Mouse (Mus musculus): ENCODE measurements around the gene Dpep3. TPM values are rescaled to one million over a fixed set of nuclear protein-coding genes. Genes with fewer than 3 reads are reported as not detected.
A peak's percentile ranks its signal among the peaks of the same experiment; 100 is the strongest.

Gene Dpep3
- polyA plus RNA-seq, 1 experiment from 2014 or later: not detected

DNA sequence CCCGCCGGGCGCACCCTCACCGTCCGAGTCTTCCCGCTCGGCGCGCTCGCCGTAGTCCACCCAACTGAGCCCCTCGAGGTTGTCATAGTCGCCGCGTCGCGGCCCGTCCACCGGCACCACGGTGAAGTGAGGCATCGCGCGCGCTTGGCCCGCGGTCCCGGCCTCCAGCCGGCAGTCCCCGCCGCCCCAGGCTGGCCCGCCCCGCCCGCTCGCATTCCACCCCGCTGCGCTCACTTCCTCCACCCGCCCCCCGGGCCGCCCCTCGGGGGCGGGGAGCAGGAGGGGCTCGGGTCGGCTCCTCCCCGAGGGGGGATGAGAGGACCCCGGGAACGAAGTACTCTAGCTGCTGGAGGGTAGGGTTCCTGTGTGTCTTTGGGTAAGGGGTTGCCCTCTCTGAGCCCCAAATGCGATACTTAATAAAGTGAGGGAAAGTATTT lies 13.3 kb downstream of the Dpep3 start, which contains the start of gene Slc12a4:
Slc12a4 (minus strand) TSS at position 193 of the 437 bp plus-strand sequence.
- 0% methylated on average over 39 of the region's 47 CpGs for WGBS
- H3K4me1 ChIP-seq (ENCODE audit: control insufficient read depth, insufficient read depth, low read length): 0 out of 2 replicates have a peak, but pooled peaks cover 2% of the 10 kb centered on the region
- no peaks in the 10 kb centered on the region for H3K9me3 ChIP-seq (ENCODE audit: control insufficient read depth, low read length)
- peak; percentile 75 for ATAC-seq (ENCODE audit: low read depth)
- peak within 1 kb of the TSS; percentile 41 for H3K4me3 ChIP-seq (ENCODE audit: low read depth, low read length)
- peak within 1 kb of the TSS; percentile 44 for H3K9ac ChIP-seq (replicated peaks; ENCODE audit: low read depth, low read length)
- H3K36me3 ChIP-seq (ENCODE audit: control insufficient read depth, insufficient read depth, low read length): no peaks in the 10 kb centered on the region
- peak within 1 kb of the TSS; percentile 48 for H3K4me2 ChIP-seq (ENCODE audit: low read depth, low read length)
- H3K27ac ChIP-seq (ENCODE audit: low read depth, low read length): no peak within 1 kb of the TSS
- peaks cover 12% of the 10 kb centered on the region for H3K27me3 ChIP-seq (ENCODE audit: control insufficient read depth, insufficient read depth, low read length)

DNA sequence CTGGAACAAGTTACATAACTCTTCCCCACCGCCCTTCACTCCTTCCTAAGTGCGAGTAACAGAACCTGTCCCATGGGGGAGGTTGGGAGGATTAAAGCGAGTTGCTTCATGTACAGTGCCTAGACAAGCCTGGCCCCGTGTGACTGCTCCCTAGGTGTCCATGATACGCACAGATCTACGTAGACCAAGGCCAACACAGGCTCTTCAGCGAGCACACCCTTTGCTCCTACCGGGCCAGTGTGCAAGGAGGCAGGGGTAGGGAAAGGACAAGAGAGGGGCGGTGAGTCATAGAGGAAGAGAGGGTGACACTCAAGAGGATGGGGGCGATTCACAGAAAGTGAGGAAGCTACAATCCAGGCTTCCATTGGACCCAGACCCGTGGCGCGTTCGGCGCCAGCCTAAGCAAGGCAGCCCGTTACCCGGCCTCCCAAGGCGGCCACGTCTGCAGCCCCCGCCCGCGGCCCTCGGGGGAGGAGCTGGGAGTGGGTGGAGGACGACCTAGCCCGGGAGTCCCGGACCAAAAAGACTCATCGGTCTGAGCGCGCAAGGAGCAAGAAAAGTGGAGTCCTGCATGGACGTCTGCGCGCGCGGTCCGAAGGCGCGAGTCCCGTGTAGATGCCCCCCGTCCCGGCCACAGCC lies 13.8 kb downstream of the Dpep3 start:
- H3K4me1 ChIP-seq (ENCODE audit: control insufficient read depth, insufficient read depth, low read length): 0 out of 2 replicates have a peak, but pooled peaks cover 2% of the 10 kb centered on the region
- H3K27me3 ChIP-seq (ENCODE audit: control insufficient read depth, insufficient read depth, low read length): peaks cover 12% of the 10 kb centered on the region
- H3K9me3 ChIP-seq (ENCODE audit: control insufficient read depth, low read length): no peaks in the 10 kb centered on the region
- no peak overlapping the region for H3K27ac ChIP-seq (ENCODE audit: low read depth, low read length)
- WGBS: 3% methylated on average over 40 of the region's 40 CpGs
- no peaks in the 10 kb centered on the region for H3K36me3 ChIP-seq (ENCODE audit: control insufficient read depth, insufficient read depth, low read length)
- H3K4me2 ChIP-seq (ENCODE audit: low read depth, low read length): peak overlapping the region; percentile 48
- H3K9ac ChIP-seq (replicated peaks; ENCODE audit: low read depth, low read length): peak overlapping the region; percentile 44
- peak overlapping the region; percentile 41 for H3K4me3 ChIP-seq (ENCODE audit: low read depth, low read length)
- peak; percentile 72 for ATAC-seq (ENCODE audit: low read depth)

DNA sequence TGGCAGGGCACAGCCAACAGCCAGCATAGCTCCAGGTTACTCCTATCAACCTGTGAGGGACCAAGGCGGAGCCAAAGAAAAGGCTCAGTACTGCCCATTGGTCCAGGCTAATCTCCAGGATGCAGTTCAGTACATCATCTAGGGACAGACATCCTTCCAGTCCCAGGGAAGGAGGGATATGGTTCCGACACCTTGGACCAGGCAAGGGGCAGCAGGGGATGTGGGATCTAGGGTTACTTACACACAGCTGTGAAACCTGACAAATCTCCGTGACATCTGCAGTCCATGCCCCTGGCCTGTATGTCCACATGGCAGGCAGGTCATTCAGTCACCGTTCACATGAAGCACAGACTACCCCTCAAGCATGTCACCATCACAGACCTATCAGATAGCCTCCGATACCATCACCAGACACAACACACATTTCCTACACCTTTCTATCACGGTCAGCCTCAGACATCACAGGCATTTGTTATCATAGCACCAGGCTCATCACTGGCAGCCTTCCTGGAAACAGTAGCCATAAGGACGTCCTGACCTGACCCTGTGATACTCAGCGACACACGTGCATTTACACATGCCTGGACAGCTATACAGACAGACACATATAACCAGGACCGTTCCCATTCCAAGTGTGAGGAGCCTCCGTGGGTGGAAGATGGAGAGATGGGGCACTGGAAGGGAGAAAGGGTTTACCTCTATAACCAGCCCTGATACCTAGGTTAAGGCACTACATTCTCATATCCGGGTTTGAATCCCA lies 14.5 kb downstream of the Dpep3 start:
- Histone ChIP-seq H3K36me3 (ENCODE audit: control insufficient read depth, insufficient read depth, low read length) (no peaks in the 10 kb centered on the region), H3K4me1 (ENCODE audit: control insufficient read depth, insufficient read depth, low read length) (0 out of 2 replicates have a peak, but pooled peaks cover 2% of the 10 kb centered on the region), H3K9ac (replicated peaks; ENCODE audit: low read depth, low read length) (no peak overlapping the region), H3K9me3 (ENCODE audit: control insufficient read depth, low read length) (no peaks in the 10 kb centered on the region), H3K27ac (ENCODE audit: low read depth, low read length) (no peak overlapping the region), H3K27me3 (ENCODE audit: control insufficient read depth, insufficient read depth, low read length) (peaks cover 12% of the 10 kb centered on the region), H3K4me2 (ENCODE audit: low read depth, low read length) (peak overlapping the region; percentile 48), H3K4me3 (ENCODE audit: low read depth, low read length) (peak overlapping the region; percentile 41)
- 76% methylated on average over 12 of the region's 12 CpGs for WGBS
- no peak for ATAC-seq (ENCODE audit: low read depth)

DNA sequence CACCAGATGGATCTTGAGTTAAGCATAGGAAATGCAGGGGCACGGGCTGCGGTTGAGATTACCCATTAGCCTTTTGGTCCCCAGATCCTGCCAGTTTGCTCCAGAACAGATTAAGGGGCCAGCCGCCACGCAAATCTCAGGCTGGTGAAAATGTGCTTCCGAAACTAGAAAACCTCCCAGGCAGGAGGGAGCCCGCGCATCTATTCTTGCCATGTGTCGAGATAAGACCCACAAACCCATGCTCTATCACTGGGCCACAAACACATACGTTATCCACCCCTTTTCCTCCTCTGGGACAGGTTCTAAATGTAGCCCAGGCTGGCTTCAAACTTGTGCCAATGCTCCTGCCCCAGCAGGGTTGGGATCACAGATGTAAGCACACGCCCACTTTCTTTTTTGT lies 17.7 kb downstream of the Dpep3 start:
- Histone ChIP-seq H3K9me3 (ENCODE audit: control insufficient read depth, low read length) (no peaks in the 10 kb centered on the region), H3K4me1 (ENCODE audit: control insufficient read depth, insufficient read depth, low read length) (0 out of 2 replicates have a peak, but pooled peaks cover 2% of the 10 kb centered on the region), H3K4me3 (ENCODE audit: low read depth, low read length) (no peak overlapping the region), H3K4me2 (ENCODE audit: low read depth, low read length) (no peak overlapping the region), H3K36me3 (ENCODE audit: control insufficient read depth, insufficient read depth, low read length) (no peaks in the 10 kb centered on the region), H3K9ac (replicated peaks; ENCODE audit: low read depth, low read length) (no peak overlapping the region), H3K27me3 (ENCODE audit: control insufficient read depth, insufficient read depth, low read length) (peaks cover 7% of the 10 kb centered on the region), H3K27ac (ENCODE audit: low read depth, low read length) (no peak overlapping the region)
- no peak for ATAC-seq (ENCODE audit: low read depth)
- WGBS: 92% methylated on average over 10 of the region's 10 CpGs

DNA sequence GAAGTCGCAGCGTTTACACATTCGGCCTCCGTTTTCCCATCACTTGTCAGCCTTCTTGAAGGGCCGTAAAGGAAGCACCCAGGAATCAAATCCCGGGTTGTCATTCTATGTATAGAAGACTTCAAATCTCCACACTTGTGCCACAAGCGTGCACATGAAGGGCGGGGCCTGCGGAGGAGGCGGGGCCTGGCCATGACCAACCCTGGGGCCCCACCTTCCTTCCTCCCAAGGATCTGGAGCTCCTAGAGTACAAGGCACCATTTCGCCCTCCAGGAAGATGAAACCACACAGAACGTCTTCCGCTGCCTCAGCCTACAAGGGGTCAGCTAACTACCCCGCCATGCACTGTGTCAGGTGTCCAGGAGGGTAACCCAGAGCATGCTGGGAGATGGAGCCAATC lies 18.1 kb downstream of the Dpep3 start:
- H3K27me3 ChIP-seq (ENCODE audit: control insufficient read depth, insufficient read depth, low read length): peaks cover 7% of the 10 kb centered on the region
- WGBS: 83% methylated on average over 14 of the region's 14 CpGs
- H3K27ac ChIP-seq (ENCODE audit: low read depth, low read length): no peak overlapping the region
- no peaks in the 10 kb centered on the region for H3K36me3 ChIP-seq (ENCODE audit: control insufficient read depth, insufficient read depth, low read length)
- no peak overlapping the region for H3K9ac ChIP-seq (replicated peaks; ENCODE audit: low read depth, low read length)
- no peak overlapping the region for H3K4me3 ChIP-seq (ENCODE audit: low read depth, low read length)
- no peaks in the 10 kb centered on the region for H3K9me3 ChIP-seq (ENCODE audit: control insufficient read depth, low read length)
- no peak overlapping the region for H3K4me2 ChIP-seq (ENCODE audit: low read depth, low read length)
- no peak for ATAC-seq (ENCODE audit: low read depth)
- 0 out of 2 replicates have a peak, but pooled peaks cover 2% of the 10 kb centered on the region for H3K4me1 ChIP-seq (ENCODE audit: control insufficient read depth, insufficient read depth, low read length)

DNA sequence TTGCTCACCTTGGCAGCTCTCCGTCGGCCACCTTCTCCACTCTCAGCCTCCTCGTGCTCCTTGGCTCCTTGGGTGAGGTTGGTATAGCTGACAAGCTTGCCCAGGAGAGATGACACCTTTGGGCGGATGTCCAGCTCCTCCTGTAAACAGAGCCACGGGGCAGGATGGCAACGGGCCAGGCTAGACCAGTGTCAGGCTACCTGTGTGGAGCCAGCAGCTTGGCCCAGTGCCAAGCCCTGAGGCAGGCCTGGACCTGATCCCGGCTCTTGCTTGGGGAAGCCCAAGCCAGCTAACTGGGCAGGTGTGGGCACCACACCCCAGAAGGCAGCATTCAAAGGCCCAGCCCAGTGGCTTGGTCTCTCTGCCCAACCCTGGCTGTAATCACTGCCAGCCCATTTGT lies 19.9 kb downstream of the Dpep3 start:
- no peak overlapping the region for H3K4me2 ChIP-seq (ENCODE audit: low read depth, low read length)
- H3K36me3 ChIP-seq (ENCODE audit: control insufficient read depth, insufficient read depth, low read length): no peaks in the 10 kb centered on the region
- no peak overlapping the region for H3K4me3 ChIP-seq (ENCODE audit: low read depth, low read length)
- no peak overlapping the region for H3K27ac ChIP-seq (ENCODE audit: low read depth, low read length)
- H3K27me3 ChIP-seq (ENCODE audit: control insufficient read depth, insufficient read depth, low read length): no peaks in the 10 kb centered on the region
- no peak overlapping the region for H3K9ac ChIP-seq (replicated peaks; ENCODE audit: low read depth, low read length)
- H3K9me3 ChIP-seq (ENCODE audit: control insufficient read depth, low read length): no peaks in the 10 kb centered on the region
- no peak for ATAC-seq (ENCODE audit: low read depth)
- WGBS: 86% methylated on average over 7 of the region's 7 CpGs
- no peaks in the 10 kb centered on the region for H3K4me1 ChIP-seq (ENCODE audit: control insufficient read depth, insufficient read depth, low read length)

DNA sequence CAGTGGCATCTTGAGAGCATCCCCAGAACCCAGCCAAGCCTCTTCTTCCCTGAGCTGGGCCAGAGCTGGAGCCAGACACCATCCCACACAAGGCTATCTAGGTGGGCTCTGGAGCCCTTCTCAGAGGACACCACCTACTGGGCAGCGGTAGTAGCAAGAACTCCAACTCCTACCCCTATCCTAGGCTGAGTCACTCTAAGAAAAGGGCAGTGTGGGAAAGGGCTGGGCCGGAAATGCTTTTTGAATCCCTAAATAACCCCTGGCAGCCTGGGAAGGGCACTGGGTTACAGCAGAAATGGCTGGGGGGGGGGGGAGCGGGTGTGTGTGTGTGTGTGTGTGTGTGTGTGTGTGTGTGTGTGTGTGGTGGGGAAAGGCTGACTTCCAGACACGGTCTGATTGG lies 21.4 kb downstream of the Dpep3 start:
- Histone ChIP-seq H3K9ac (replicated peaks; ENCODE audit: low read depth, low read length) (no peak overlapping the region), H3K4me2 (ENCODE audit: low read depth, low read length) (no peak overlapping the region), H3K9me3 (ENCODE audit: control insufficient read depth, low read length) (no peaks in the 10 kb centered on the region), H3K27me3 (ENCODE audit: control insufficient read depth, insufficient read depth, low read length) (no peaks in the 10 kb centered on the region), H3K4me3 (ENCODE audit: low read depth, low read length) (no peak overlapping the region), H3K27ac (ENCODE audit: low read depth, low read length) (no peak overlapping the region), H3K36me3 (ENCODE audit: control insufficient read depth, insufficient read depth, low read length) (no peaks in the 10 kb centered on the region), H3K4me1 (ENCODE audit: control insufficient read depth, insufficient read depth, low read length) (no peaks in the 10 kb centered on the region)
- WGBS: 64% methylated on average over 3 of the region's 4 CpGs
- ATAC-seq (ENCODE audit: low read depth): no peak

DNA sequence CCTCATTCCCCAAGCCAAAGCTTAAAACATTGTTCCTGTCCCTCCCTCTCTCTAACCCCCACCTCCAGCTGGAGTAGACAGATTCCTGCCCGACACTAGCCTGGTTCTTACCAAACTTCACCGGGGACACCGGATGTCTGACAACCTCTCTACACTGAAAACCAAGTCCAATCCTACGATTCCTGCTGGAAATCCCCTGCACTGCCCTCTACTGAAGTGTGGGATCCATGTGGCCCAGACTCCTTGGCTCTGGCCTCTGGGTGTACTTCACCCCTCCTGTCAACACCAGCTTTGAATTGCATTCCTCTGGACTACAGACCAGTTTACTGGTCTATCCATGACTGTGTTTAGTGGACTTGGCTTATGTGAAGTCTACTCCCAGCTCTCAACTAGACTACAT lies 22.7 kb downstream of the Dpep3 start:
- H3K9me3 ChIP-seq (ENCODE audit: control insufficient read depth, low read length): no peaks in the 10 kb centered on the region
- no peak overlapping the region for H3K9ac ChIP-seq (replicated peaks; ENCODE audit: low read depth, low read length)
- no peaks in the 10 kb centered on the region for H3K4me1 ChIP-seq (ENCODE audit: control insufficient read depth, insufficient read depth, low read length)
- no peaks in the 10 kb centered on the region for H3K36me3 ChIP-seq (ENCODE audit: control insufficient read depth, insufficient read depth, low read length)
- H3K27me3 ChIP-seq (ENCODE audit: control insufficient read depth, insufficient read depth, low read length): no peaks in the 10 kb centered on the region
- no peak overlapping the region for H3K4me3 ChIP-seq (ENCODE audit: low read depth, low read length)
- 91% methylated on average over 4 of the region's 4 CpGs for WGBS
- no peak overlapping the region for H3K27ac ChIP-seq (ENCODE audit: low read depth, low read length)
- no peak overlapping the region for H3K4me2 ChIP-seq (ENCODE audit: low read depth, low read length)
- no peak for ATAC-seq (ENCODE audit: low read depth)

DNA sequence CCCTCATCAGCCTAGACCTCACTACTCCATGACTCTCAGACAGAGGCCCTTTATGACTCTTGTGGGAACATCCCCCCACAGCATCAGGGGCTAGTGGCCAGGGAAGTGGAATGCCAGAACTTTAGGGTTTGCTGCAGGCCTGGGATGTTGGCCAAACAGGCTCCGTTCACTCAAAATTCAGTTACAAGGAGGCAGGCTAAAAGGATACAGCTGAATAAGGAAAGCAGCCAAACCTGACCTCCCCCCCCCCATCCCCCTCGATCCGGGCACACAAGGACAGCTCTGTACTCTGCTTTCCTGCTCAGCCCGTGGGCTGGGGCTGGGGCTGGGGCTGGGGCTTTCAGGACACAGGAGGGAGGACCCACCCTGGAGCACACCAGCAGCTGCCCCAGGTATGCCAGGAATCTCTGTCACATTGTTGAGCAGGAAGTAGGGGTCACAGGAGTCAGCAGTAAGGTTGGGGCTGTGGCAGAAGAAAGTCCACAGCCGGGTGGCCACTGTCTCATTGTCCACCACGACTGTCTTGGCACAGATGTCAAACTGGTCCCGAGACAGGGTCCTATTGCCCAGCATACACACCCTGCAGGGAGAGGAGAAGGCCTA lies 28.1 kb downstream of the Dpep3 start:
- Histone ChIP-seq H3K9me3 (ENCODE audit: control insufficient read depth, low read length) (no peaks in the 10 kb centered on the region), H3K4me2 (ENCODE audit: low read depth, low read length) (no peak overlapping the region), H3K4me3 (ENCODE audit: low read depth, low read length) (no peak overlapping the region), H3K9ac (replicated peaks; ENCODE audit: low read depth, low read length) (no peak overlapping the region), H3K4me1 (ENCODE audit: control insufficient read depth, insufficient read depth, low read length) (no peaks in the 10 kb centered on the region), H3K27ac (ENCODE audit: low read depth, low read length) (peak overlapping the region; percentile 34; the same call in 1 of the 2 replicates), H3K27me3 (ENCODE audit: control insufficient read depth, insufficient read depth, low read length) (no peaks in the 10 kb centered on the region), H3K36me3 (ENCODE audit: control insufficient read depth, insufficient read depth, low read length) (no peaks in the 10 kb centered on the region)
- peak; percentile 85 for ATAC-seq (ENCODE audit: low read depth)
- 63% methylated on average over 7 of the region's 7 CpGs for WGBS

Data from neural tube, embryonic 14.5 days (tissue).